Comparison of ENCODE assay signal across 14 mouse cellular contexts in genomic region chr13:92778642-92779041, GRCm38 (mm10). TPM values are rescaled to one million over a fixed set of nuclear protein-coding genes. Genes with fewer than 3 reads are reported as not detected.
"Had no signal": no experiment of that assay in that cellular context is flagged by ENCODE, and none has a peak within 500 bp of the region (broad histone marks: within the 10 kb centered on the region; RNA-seq: fewer than 3 reads in every experiment).

No protein-coding gene starts in this region.

- H3K4me1 ChIP-seq: midbrain, embryonic 13.5 days; neural tube, embryonic 12.5 days had no signal

- H3K27me3 ChIP-seq: midbrain, embryonic 13.5 days; neural tube, embryonic 12.5 days had no signal

- H3K36me3 ChIP-seq: limb, embryonic 13.5 days; midbrain, embryonic 13.5 days; neural tube, embryonic 12.5 days had no signal

- DNase-seq: kidney, adult 2 months; left cerebral cortex, postnatal 4 days; lung, adult 18-20 months; lung, postnatal 10 days; lung, postnatal 4 days; thymus, adult 18-20 months; thymus, postnatal 14 days had no signal

- ATAC-seq: intestine, embryonic 16.5 days; midbrain, embryonic 13.5 days had no signal

- H3K9me3 ChIP-seq: limb, embryonic 13.5 days; midbrain, embryonic 13.5 days; neural tube, embryonic 12.5 days had no signal

- H3K27ac ChIP-seq: limb, embryonic 13.5 days; liver, embryonic 14.5 days; midbrain, embryonic 13.5 days; neural tube, embryonic 12.5 days had no signal

- H3K4me2 ChIP-seq: limb, embryonic 13.5 days; midbrain, embryonic 13.5 days; neural tube, embryonic 12.5 days had no signal

- H3K9ac ChIP-seq: limb, embryonic 13.5 days; liver, embryonic 14.5 days; midbrain, embryonic 13.5 days; neural tube, embryonic 12.5 days had no signal

- H3K4me3 ChIP-seq: limb, embryonic 13.5 days; midbrain, embryonic 13.5 days; neural tube, embryonic 12.5 days had no signal

RNA-seq across cellular contexts. Expression of gene Thbs4, which starts 16.0 kb away (rescaled TPM):
- total RNA-seq: megakaryocyte-erythroid progenitor cell, adult 5-6 weeks; neutrophil, adult 5-6 weeks had no signal
